In the genomic region with DNA sequence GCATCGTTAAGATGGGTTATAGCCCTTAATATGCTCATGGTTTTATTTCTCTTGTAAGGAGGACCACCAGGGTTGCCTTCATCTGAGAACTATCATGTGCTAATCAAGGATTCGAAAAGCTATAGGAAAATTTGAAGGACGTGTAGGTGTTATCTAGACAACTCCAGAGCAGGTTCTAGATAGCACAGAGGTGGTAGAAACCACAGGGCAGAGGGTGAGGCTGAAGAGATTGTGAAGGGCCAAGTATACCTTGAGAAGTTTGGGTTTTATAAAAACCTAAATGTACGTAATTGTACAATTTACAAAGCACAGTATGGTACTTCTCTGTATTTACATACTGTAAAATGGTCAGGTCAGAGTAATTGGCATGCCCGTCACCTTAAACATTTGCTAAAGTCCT, we compare ENCODE assay signal across 9 mouse cellular contexts. TPM values are rescaled to one million over a fixed set of nuclear protein-coding genes. Genes with fewer than 3 reads are reported as not detected.
DNase-seq lines count a peak whose midpoint lies in the region; ATAC-seq and TF ChIP-seq lines count a peak whose summit lies in the region.
"Had no signal": no experiment of that assay in that cellular context is flagged by ENCODE, and none has a peak within 500 bp of the region (broad histone marks: within the 10 kb centered on the region; RNA-seq: fewer than 3 reads in every experiment).

No protein-coding gene starts in this region.

- no peaks in the 10 kb centered on the region for H3K27me3 ChIP-seq in heart, embryonic 10.5 days (ENCODE audit: insufficient read depth, poor library complexity, severe bottlenecking)
- no peaks in the 10 kb centered on the region for H3K27me3 ChIP-seq in embryonic facial prominence, embryonic 10.5 days (replicated peaks; ENCODE audit: low read depth, poor library complexity, severe bottlenecking)

- no peak for DNase-seq in heart, embryonic 10.5 days (ENCODE audit: low spot score)
- DNase-seq in heart, adult 11 months = no peak
- no peak for DNase-seq in left cerebral cortex, adult 2 months (ENCODE audit: extremely low spot score in 1 of 2, low spot score in 2 of 2)
- DNase-seq in left cerebral cortex, adult 18-20 months (ENCODE audit: low spot score in 2 of 2) = no peak
- no peak for DNase-seq in embryonic facial prominence, embryonic 10.5 days (ENCODE audit: low spot score)
- DNase-seq in embryo, embryonic 11 days = no peak

- H3K27ac ChIP-seq in heart, embryonic 10.5 days = peak overlapping the region; percentile 89
- peak overlapping the region; percentile 84 for H3K27ac ChIP-seq in left cerebral cortex, adult 2 months
- H3K27ac ChIP-seq in embryonic facial prominence, embryonic 10.5 days (replicated peaks) = peak overlapping the region; percentile 48

- WGBS in heart, embryonic 10.5 days = 69% methylated on average over 5 of the region's 5 CpGs
- 91% methylated on average over 5 of the region's 5 CpGs for WGBS in embryonic facial prominence, embryonic 10.5 days

- no peaks in the 10 kb centered on the region for H3K36me3 ChIP-seq in heart, embryonic 10.5 days
- no peaks in the 10 kb centered on the region for H3K36me3 ChIP-seq in embryonic facial prominence, embryonic 10.5 days (replicated peaks)

- no peaks in the 10 kb centered on the region for H3K9me3 ChIP-seq in heart, embryonic 10.5 days
- H3K9me3 ChIP-seq in embryonic facial prominence, embryonic 10.5 days = no peaks in the 10 kb centered on the region
- H3K9me3 ChIP-seq: megakaryocyte, embryonic 14.5 days had no signal

- ATAC-seq in megakaryocyte progenitor cell, adult 5-6 weeks (replicated peaks; ENCODE audit: poor library complexity) = peak; percentile 55; the same call in 1 of the 2 replicates
- ATAC-seq in frontal cortex, adult (ENCODE audit: low TSS enrichment) = no peak

- H3K4me1 ChIP-seq in heart, embryonic 10.5 days = peaks cover 52% of the 10 kb centered on the region
- peaks cover 53% of the 10 kb centered on the region for H3K4me1 ChIP-seq in embryonic facial prominence, embryonic 10.5 days

- no peak for TF ChIP-seq CTCF in left cerebral cortex, adult 2 months (IDR thresholded peaks at IDR 0.05)

- intact Hi-C loops in left cerebral cortex, adult 2 months (cut with DNase I) = no loop called here

- H3K4me3 ChIP-seq in heart, embryonic 10.5 days = no peak overlapping the region
- H3K4me3 ChIP-seq in left cerebral cortex, adult 2 months = no peak overlapping the region
- no peak overlapping the region for H3K4me3 ChIP-seq in embryonic facial prominence, embryonic 10.5 days
- H3K4me3 ChIP-seq: megakaryocyte, embryonic 14.5 days had no signal

RNA-seq across cellular contexts. Expression of gene Rusc2, which starts 13.4 kb away (rescaled TPM):
- polyA plus RNA-seq in heart, embryonic 10.5 days (2016; fragmentation: Nextera tagmentation; extraction: Ambion mirVana) = 9.9 and 11.2 TPM in 2 replicates
- total RNA-seq in left cerebral cortex, adult 2 months (2021) = 100 to 1,000 TPM; 137 to 144 TPM
- total RNA-seq in left cerebral cortex, adult 18-20 months (2021) = 100 to 1,000 TPM; 128 to 146 TPM
- polyA plus RNA-seq in embryonic facial prominence, embryonic 10.5 days (2016; fragmentation: Nextera tagmentation; extraction: Ambion mirVana) = 9.5 and 10.9 TPM in 2 replicates
- total RNA-seq in megakaryocyte progenitor cell, adult 5-6 weeks (2015) = 0.32 and 0.44 TPM in 2 replicates
- total RNA-seq in megakaryocyte progenitor cell, adult 5-6 weeks (2017) = 0.61 and 0.71 TPM in 2 replicates

RNA-seq across cellular contexts. Expression of gene Fam166b, which starts 33.8 kb away (rescaled TPM):
- polyA plus RNA-seq in heart, embryonic 10.5 days (2016; fragmentation: Nextera tagmentation; extraction: Ambion mirVana) = not detected in 2 replicates
- total RNA-seq in left cerebral cortex, adult 2 months (2021) = 1 to 10 TPM in 1 of 2 experiments, under 1 TPM in 1; 0.68 to 1.3 TPM
- total RNA-seq in left cerebral cortex, adult 18-20 months (2021) = 1 to 10 TPM in 1 of 2 experiments, under 1 TPM in 1; 0.82 to 1.2 TPM
- 0.11 TPM in 1 of 2 replicates, not detected in the other for polyA plus RNA-seq in embryonic facial prominence, embryonic 10.5 days (2016; fragmentation: Nextera tagmentation; extraction: Ambion mirVana)
- total RNA-seq in megakaryocyte progenitor cell, adult 5-6 weeks (2015) = not detected in 2 replicates
- not detected in 2 replicates for total RNA-seq in megakaryocyte progenitor cell, adult 5-6 weeks (2017)

RNA-seq across cellular contexts. Expression of gene Tesk1, which starts 46.6 kb away (rescaled TPM):
- 5.0 and 6.3 TPM in 2 replicates for polyA plus RNA-seq in heart, embryonic 10.5 days (2016; fragmentation: Nextera tagmentation; extraction: Ambion mirVana)
- 100 to 1,000 TPM; 102 to 103 TPM for total RNA-seq in left cerebral cortex, adult 2 months (2021)
- total RNA-seq in left cerebral cortex, adult 18-20 months (2021) = 10 to 100 TPM; 90.6 to 96.5 TPM
- 6.9 and 9.2 TPM in 2 replicates for polyA plus RNA-seq in embryonic facial prominence, embryonic 10.5 days (2016; fragmentation: Nextera tagmentation; extraction: Ambion mirVana)
- total RNA-seq in megakaryocyte progenitor cell, adult 5-6 weeks (2015) = 5.2 and 6.3 TPM in 2 replicates
- total RNA-seq in megakaryocyte progenitor cell, adult 5-6 weeks (2017) = 5.7 and 5.9 TPM in 2 replicates

RNA-seq across cellular contexts. Expression of gene Cd72, which starts 59.3 kb away (rescaled TPM):
- polyA plus RNA-seq in heart, embryonic 10.5 days (2016; fragmentation: Nextera tagmentation; extraction: Ambion mirVana) = 0.70 and 1.4 TPM in 2 replicates
- total RNA-seq in left cerebral cortex, adult 2 months (2021) = 1 to 10 TPM; 1.1 to 1.4 TPM
- 1 to 10 TPM in 1 of 2 experiments, under 1 TPM in 1; 0.84 to 1.3 TPM for total RNA-seq in left cerebral cortex, adult 18-20 months (2021)
- polyA plus RNA-seq in embryonic facial prominence, embryonic 10.5 days (2016; fragmentation: Nextera tagmentation; extraction: Ambion mirVana) = 2.3 TPM in 2 replicates
- 2.2 and 6.3 TPM in 2 replicates for total RNA-seq in megakaryocyte progenitor cell, adult 5-6 weeks (2015)
- 8.2 and 8.7 TPM in 2 replicates for total RNA-seq in megakaryocyte progenitor cell, adult 5-6 weeks (2017)

Comparison
In these comparisons a context has a peak if more than half of its experiments do, and no peak if none do; other contexts are left out.
1. RNA of gene Rusc2, which starts 13.4 kb away (total RNA-seq): 128 to 146 TPM in left cerebral cortex, adult 18-20 months and 137 to 144 TPM in left cerebral cortex, adult 2 months; 0.32 to 0.71 TPM in megakaryocyte progenitor cell, adult 5-6 weeks; every median in the first group is over 10 times any median in the second.
2. RNA of gene Tesk1, which starts 46.6 kb away (total RNA-seq): 102 to 103 TPM in left cerebral cortex, adult 2 months and 90.6 to 96.5 TPM in left cerebral cortex, adult 18-20 months; 5.2 to 6.3 TPM in megakaryocyte progenitor cell, adult 5-6 weeks; every median in the first group is over 10 times any median in the second.
3. Peak in every context shown above with its lines, with median percentiles within 50 percentile points of each other: H3K27ac ChIP-seq.